Mouse (Mus musculus) splenic B cell, adult 2 months (primary cell): ENCODE measurements around the gene Hemgn.
A peak's percentile ranks its signal among the peaks of the same experiment; 100 is the strongest.

ENCODE experiments used
- DNase-seq: peaks from one replicate; pipeline ENCODE4 v3.0.0-alpha.2; 2011; ENCODE audit warnings: low read depth, low spot score
- H3K27me3 ChIP-seq: 2 replicates; pipeline ENCODE4 v1.6.1; 2012; ENCODE audit warnings: mild to moderate bottlenecking, low read length, moderate library complexity, mixed read lengths; ENCODE audit not compliant: control insufficient read depth, poor library complexity, insufficient read depth, severe bottlenecking
- H3K36me3 ChIP-seq: 2 replicates; pipeline ENCODE4 v1.6.1; 2012; ENCODE audit warnings: mild to moderate bottlenecking, low read length, moderate library complexity, mixed read lengths; ENCODE audit not compliant: control insufficient read depth, poor library complexity, insufficient read depth, severe bottlenecking

The Hemgn gene

DNA sequence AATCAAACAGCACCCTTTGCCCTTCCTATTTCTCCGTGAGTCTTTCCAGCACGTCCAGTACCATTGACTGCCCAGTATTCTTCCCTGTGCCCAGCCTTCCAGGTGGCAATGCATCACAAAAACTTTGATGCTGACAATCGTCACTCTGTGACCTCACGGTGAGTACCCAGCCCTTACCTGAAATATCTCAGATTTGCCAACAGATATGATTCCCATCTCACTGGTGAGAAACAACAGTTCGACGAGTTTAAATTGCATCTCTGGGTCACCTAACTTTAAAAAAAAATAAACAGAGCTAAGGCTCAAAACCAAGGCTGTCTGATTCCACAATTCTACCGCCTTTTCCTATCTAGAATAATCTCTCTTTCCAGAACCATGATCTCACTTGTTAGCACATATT lies at the start of gene Hemgn:
Gene Hemgn, minus strand, starts transcription at position 101 of the 400 bp plus-strand sequence.
- no peak for DNase-seq
- H3K36me3 ChIP-seq: no peaks in the 10 kb centered on the region
- no peaks in the 10 kb centered on the region for H3K27me3 ChIP-seq

DNA sequence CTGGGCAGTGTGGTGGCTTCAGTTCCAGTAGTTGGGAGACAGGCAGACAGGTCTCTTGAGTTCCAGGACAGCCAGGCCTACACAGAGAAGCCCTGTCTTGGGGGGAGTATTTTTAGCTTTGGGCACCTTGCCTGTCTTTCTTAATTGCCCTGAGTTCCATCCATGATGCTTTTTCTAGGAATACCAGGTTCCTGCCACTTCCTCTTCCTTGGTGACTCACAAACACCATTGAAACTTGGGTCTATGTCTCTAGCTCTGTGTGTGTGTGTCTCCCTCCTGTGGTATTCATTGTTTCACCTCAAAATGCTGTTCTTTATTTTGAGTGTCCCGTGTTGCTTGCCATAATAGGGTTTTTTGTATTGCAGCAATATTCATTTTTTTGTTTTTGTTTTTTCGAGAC lies 45.1 kb upstream of the Hemgn start:
- peaks cover 3% of the 10 kb centered on the region for H3K36me3 ChIP-seq
- no peaks in the 10 kb centered on the region for H3K27me3 ChIP-seq
- peak; percentile 23 for DNase-seq

DNA sequence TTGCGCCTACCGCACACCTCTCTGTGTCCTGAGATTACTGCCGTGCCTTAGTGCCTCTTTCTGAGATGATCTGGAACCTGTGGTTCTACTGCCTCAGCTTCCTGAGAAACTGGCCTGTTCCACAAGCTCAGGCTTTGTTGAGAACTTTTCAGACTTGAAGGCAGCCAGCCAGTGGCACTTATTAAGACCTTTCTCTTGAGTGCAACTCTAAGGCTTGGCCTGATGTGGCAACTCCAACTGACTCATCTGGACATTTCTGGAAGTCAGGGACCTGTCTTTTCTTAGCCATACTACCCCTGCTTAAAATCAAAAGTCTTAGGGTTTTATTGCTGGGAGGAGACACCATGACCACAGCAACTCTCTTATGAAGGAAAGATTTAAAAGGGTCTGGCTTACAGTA lies 43.9 kb upstream of the Hemgn start:
- DNase-seq: no peak
- Histone ChIP-seq H3K36me3 (no peaks in the 10 kb centered on the region; the same call in none of the 2 replicates), H3K27me3 (no peaks in the 10 kb centered on the region)

DNA sequence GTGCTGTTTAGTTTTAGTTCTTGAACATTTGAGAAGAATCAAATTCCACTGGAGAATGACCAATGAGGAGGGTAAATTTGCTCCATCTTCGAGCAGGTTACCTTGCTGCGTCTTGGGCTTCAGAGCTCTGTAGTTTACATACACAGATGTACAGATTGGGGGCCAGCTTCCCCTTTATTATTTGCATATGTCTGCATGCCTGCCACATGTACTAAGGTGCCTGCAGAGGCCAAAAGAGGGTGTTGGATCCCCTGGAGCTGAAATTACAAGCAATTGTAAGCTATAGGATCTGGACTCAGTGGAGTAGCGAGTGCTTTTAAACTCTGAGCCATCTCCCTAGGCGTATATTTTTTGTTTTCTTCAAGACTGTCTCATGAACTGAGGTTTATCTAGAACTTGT lies 43.5 kb upstream of the Hemgn start:
- Histone ChIP-seq H3K36me3 (no peaks in the 10 kb centered on the region; the same call in none of the 2 replicates), H3K27me3 (no peaks in the 10 kb centered on the region)
- peak; percentile 61 for DNase-seq

DNA sequence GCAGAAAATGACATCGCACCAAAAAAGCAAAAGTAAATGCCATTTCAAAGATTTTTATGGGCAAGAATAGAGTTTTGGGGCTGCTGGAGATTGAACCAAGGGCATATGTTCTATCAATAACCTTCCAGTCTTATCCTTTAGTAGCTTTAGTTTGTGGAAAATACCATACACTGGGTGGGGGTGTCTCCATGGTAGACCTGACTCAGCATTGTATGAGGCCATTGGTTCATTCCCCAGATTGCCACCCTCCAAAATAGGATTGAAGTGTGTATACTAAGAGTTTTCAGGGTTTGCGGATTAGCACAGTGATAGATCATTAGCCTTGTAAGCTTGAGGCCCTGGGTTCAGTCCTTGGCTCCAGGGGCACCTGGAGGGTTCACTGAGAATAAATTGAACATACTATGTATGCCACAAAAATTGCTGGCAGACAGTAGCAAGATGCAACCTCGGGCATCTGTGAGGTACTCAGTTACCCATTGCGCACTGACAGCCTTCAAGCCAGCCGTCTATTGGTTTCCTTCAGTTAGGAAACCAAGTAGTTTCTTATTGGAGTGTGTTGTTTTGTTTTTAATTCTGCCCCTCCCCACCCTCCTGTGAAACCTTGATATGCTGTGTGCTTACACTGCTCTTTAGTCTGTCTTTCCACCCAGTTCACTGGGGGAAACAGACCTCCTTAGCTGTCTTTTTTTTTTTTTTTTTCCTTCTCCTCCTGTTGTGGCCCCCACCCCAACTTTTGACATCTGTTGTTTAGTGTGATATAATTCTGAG lies 41.0 kb upstream of the Hemgn start:
- no peaks in the 10 kb centered on the region for H3K27me3 ChIP-seq
- DNase-seq: no peak
- no peaks in the 10 kb centered on the region for H3K36me3 ChIP-seq

DNA sequence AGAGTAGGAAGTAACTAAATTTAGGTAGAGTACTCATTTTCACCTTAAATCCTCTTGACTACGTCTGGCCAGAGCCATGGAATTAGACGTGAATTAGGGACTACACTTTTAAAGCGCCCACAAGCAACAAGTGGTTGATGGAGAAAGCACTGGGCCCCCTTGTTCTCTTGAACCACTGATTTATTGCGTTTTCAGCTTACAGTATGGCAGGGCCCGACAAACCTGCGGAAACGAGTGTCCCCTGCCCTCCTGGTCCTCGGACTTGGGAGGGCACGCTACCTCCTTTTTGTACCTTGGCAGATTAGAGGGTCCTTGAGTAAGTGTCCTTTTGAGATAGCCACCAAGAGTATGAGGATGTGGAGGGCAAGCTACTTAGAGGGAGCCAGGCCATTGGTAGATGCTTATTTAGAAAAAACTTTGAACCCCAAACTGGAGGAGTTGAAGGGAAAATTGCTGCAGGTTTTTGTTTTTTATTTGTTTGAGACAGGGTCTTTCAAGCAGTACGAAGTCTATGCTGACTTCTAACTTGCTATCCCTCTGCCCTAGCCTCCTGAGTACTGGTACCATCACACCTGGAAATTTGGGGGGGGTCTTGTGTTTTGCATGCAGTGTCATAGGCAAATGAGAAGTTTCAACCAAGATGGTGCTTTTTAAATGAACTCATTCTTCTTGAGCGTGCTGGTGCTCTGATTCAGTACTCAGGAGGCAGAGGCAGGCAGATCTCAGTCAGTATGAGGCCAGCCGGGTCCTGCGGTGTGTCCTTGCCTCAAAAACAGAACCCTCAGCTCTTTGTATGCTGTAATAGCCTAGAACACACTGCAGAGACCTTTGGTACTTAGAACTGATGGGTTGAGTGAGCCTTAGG lies 39.8 kb upstream of the Hemgn start:
- DNase-seq: no peak

DNA sequence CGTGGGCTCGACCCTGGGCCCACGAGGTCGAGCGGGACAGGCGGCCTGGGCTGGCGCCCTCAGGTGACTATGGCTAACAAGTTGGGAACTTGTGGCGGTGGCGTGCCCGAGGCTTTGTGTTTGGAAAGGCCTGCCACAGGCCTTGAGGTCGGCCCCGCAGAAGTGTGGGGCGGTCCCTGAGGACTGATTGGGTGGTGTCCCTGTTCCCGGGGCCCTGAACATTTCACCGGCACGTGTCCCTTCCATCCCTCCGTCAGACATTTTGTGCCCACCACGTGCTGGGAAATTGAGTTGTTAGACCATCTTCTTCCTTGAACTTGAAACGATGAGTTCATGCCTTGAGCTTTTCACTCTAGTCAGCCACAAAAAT lies 39.2 kb upstream of the Hemgn start:
- Histone ChIP-seq H3K27me3 (no peaks in the 10 kb centered on the region), H3K36me3 (no peaks in the 10 kb centered on the region)
- peak; percentile 72 for DNase-seq

More for the DNA sequence above, 39.8 kb upstream of the Hemgn start:
- Histone ChIP-seq H3K27me3 (no peaks in the 10 kb centered on the region), H3K36me3 (no peaks in the 10 kb centered on the region)

DNA sequence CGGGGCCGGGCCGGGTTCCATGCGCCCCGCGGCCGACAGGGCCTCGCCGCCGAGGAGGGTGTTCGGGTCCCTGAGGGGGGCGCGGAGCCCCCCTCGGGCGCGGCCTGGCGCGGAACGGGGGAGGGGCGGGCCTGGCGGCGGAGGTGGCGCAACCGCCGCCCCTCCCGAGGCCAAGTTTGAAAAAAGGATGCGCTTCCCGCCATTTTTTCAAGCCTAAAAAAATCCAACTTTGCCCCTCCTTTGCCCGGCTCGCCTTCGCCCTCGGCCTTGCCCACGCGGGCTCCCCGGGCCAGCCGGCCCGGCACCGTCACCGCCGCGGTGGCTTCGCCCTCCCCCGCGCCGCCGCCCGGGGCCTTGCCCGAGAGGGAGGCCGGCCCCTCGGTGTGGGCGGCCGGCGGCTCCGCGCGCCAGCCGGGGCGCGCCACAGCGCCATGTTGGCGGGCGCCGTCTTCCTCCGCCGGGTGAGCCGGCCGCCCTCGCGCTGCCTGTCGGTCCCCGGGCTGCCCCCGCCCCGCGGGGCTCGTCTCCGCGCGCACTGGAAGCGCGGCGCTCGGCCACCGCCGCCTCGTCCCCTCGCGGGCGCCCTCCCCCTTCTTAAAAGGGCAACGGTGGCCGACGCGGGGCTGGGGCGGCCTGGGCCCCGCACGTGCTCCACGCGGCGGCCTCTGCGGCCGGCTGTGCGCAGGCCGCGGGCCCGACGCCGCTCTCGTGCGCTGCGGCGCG lies 38.6 kb upstream of the Hemgn start:
- no peaks in the 10 kb centered on the region for H3K36me3 ChIP-seq
- no peaks in the 10 kb centered on the region for H3K27me3 ChIP-seq
- DNase-seq: peak; percentile 79

DNA sequence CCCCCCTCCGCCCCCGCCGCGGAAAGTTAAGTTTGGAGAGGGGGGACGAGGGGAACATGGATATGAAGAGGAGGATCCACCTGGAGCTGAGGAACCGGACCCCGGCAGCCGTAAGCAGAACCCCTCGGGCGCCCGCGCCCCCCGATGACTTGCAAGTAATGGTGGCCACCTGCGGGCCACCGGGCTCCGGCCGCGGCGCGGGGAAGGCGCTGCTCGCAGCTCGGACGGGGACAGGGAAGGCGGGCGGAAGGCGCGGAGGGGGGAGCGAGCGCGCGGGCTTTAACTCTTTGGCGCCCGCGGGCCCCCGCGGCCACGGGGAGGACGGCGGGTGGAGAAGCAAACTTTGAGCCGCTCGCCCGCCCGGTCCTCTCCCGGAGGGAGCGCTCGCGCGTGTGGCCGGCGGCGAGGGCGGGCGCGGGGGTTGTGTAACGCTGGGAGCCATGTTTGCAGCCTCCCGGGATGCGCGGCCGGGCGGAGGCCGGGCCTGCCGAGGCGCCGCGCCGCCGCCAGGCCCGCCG lies 38.0 kb upstream of the Hemgn start:
- peak; percentile 68 for DNase-seq
- no peaks in the 10 kb centered on the region for H3K27me3 ChIP-seq
- H3K36me3 ChIP-seq: no peaks in the 10 kb centered on the region

DNA sequence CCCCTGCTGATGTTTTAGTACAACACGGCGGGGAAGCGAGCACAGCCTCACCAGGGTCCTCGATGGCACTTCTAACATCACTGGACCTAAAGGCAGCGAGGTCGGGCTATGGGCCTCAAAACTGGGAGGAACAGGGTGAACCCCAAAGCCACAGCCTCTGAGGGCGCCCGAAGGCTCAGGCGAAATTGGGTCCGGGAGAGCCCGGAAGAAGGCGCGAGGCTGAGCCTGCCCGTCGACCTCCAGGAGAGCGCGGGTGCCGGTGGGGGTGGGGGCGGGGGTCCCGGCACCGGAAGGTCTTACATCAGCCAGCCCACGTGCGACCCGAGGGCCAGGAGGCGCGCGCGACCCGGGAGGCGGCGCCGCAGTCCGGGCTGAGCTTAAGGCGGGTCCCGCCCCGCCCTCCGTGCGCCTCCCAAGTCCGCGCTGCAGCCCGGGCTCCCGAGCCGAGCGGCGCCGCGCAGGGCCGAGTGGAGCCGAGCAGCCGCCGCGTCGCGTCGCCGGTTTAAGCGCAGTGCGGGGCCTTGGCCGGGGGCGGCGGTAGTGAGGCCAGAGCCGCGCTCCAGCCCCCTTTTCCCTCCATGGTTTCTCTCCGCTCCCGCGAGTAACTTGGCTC lies 37.3 kb upstream of the Hemgn start, which contains the start of gene Anp32b:
Gene Anp32b, plus strand, starts transcription at position 384 of the 613 bp plus-strand sequence.
- Histone ChIP-seq H3K36me3 (no peaks in the 10 kb centered on the region), H3K27me3 (no peaks in the 10 kb centered on the region)
- DNase-seq: peak; percentile 92

DNA sequence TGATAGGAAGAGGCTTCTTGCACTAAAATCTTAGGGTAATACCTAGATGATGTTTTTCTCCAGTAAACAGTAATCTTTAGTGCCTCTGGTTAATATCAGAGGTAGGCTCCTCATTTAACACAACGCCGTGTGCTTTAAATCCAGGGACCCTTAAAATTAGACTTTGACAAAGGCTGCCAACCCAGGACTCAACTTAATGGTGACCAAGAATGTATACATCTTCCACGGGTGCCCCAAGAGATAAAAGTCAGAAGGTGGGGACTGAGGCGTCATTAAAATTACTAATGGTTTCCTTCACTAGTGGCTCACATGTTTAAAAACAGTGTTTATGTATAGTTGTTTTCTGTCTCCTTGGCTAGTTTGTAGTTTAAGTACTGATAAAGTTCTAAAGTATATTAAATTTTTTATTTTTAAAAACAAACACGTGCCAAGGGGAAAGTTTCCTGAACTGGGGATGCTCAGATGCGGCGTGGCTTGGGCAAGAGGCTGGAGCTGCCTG lies 36.8 kb upstream of the Hemgn start:
- no peaks in the 10 kb centered on the region for H3K27me3 ChIP-seq
- no peak for DNase-seq
- H3K36me3 ChIP-seq: no peaks in the 10 kb centered on the region

DNA sequence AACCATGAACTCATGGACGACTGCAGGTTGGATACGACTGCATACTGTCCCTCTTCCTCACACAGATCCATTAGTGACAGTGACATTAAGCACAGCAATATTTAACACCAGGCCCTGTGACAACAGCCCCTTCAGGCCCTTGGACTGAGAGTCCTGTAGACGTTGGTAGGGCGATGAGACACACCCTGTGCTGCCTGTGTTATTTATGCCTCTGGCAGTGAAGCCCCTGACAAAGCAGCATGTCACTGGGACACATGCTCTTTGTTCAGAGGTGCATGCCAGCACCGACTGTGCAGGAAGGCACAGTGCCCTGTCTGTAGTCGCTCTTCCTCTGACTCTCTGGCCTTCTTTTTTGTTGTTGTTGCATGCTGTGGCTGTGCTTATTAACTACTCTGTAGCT lies 35.6 kb upstream of the Hemgn start:
- Histone ChIP-seq H3K27me3 (no peaks in the 10 kb centered on the region), H3K36me3 (no peaks in the 10 kb centered on the region)
- DNase-seq: no peak

DNA sequence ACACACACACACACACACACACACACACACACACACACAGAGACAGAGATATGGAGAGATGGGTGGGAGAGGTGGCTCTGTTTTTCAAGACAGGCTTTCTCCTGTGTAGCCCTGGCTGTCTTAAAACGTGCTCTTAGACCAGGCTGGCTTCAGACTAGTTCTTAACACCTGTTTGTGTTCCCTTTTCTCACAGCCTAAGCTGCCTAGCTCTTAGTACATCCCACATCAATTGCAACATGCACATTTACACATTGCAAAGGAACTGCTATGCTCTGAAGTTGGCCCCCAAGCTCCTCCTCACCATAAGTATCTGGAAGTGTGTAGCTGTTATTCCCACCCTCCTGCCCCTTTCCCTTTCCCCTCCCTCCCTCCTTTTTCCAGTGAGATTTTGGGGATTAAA lies 34.2 kb upstream of the Hemgn start:
- no peak for DNase-seq
- Histone ChIP-seq H3K36me3 (no peaks in the 10 kb centered on the region), H3K27me3 (no peaks in the 10 kb centered on the region)
